Mouse (Mus musculus) testis, adult 2 months (tissue): ENCODE measurements at regions not wholly inside any gene's neighbourhood (a gene's known extent, or its start where the extent isn't known, plus 50 kb on each side); places are given as distances from the start of the nearest gene placed in this dataset.

Source experiments
- H3K27ac ChIP-seq: fragments of 200-500 bp; 2 replicates; pipeline ENCODE4 v1.5.1; 2012; ENCODE audit warnings: low read depth, low read length; ENCODE audit not compliant: control insufficient read depth, insufficient read depth
- H3K27me3 ChIP-seq: fragments of 200-500 bp; 2 replicates; pipeline ENCODE4 v1.6.1; 2012; ENCODE audit warnings: mild to moderate bottlenecking, low read length, moderate library complexity; ENCODE audit not compliant: control insufficient read depth, insufficient read depth
- H3K36me3 ChIP-seq: fragments of 200-500 bp; 2 replicates; pipeline ENCODE4 v1.6.1; 2012; ENCODE audit warnings: mild to moderate bottlenecking, low read length; ENCODE audit not compliant: control insufficient read depth, insufficient read depth
- H3K4me1 ChIP-seq: fragments of 200-500 bp; 2 replicates; pipeline ENCODE4 v1.6.1; 2012; ENCODE audit warnings: low read length; ENCODE audit not compliant: control insufficient read depth, insufficient read depth
- H3K4me3 ChIP-seq: fragments of 200-500 bp; 2 replicates; pipeline ENCODE4 v1.5.1; 2012; ENCODE audit warnings: low read depth, mild to moderate bottlenecking, low read length, moderate library complexity, mixed read lengths; ENCODE audit not compliant: control insufficient read depth
- CTCF ChIP-seq: fragments of 200-500 bp; IDR thresholded peaks from 2 replicates; pipeline ENCODE4 v1.5.1; 2012; ENCODE audit warnings: low read depth, mild to moderate bottlenecking, inconsistent platforms, low read length, moderate library complexity; ENCODE audit not compliant: control insufficient read depth, insufficient read depth, insufficient replicate concordance
- POLR2A ChIP-seq: fragments of 200-500 bp; IDR thresholded peaks from 2 replicates; pipeline ENCODE4 v1.6.1; 2012; ENCODE audit warnings: low read depth, mild to moderate bottlenecking, inconsistent platforms, low read length, moderate library complexity; ENCODE audit not compliant: control insufficient read depth

DNA sequence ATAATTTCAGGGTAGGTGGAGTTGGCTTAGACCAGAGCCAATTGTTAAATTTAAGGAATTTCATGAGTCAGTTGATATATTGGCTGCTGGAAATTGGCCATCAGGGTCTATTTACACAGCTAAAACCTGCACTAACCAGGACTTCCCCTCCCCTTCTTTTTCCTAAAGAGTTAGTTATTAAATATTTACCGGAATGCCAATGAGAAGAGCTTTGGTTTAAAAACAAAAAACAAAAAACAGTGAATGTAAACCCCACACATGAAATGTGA, 294.6 kb downstream of the Epha4 start:
- Histone ChIP-seq H3K4me3 (no peak overlapping the region), H3K27me3 (no peaks in the 10 kb centered on the region), H3K36me3 (no peaks in the 10 kb centered on the region), H3K4me1 (no peaks in the 10 kb centered on the region), H3K27ac (no peak overlapping the region)
- TF ChIP-seq CTCF = no peak
- TF ChIP-seq POLR2A = no peak

GRCm38 (mm10) chr1:77220783-77221182, 294.1 kb downstream of the Epha4 start:
- Histone ChIP-seq H3K4me1 (no peaks in the 10 kb centered on the region), H3K27ac (no peak overlapping the region), H3K4me3 (no peak overlapping the region), H3K36me3 (no peaks in the 10 kb centered on the region), H3K27me3 (no peaks in the 10 kb centered on the region)
- no peak for TF ChIP-seq POLR2A
- TF ChIP-seq CTCF = no peak

GRCm38 (mm10) chr1:77221900-77222299, 293.0 kb downstream of the Epha4 start:
- no peaks in the 10 kb centered on the region for H3K27me3 ChIP-seq
- TF ChIP-seq POLR2A = no peak
- TF ChIP-seq CTCF = no peak
- no peaks in the 10 kb centered on the region for H3K4me1 ChIP-seq
- no peak overlapping the region for H3K27ac ChIP-seq
- H3K36me3 ChIP-seq = no peaks in the 10 kb centered on the region
- H3K4me3 ChIP-seq = no peak overlapping the region

- Histone ChIP-seq H3K27ac (no peak overlapping the region), H3K4me3 (no peak overlapping the region), H3K27me3 (no peaks in the 10 kb centered on the region), H3K36me3 (no peaks in the 10 kb centered on the region), H3K4me1 (no peaks in the 10 kb centered on the region)
- no peak for TF ChIP-seq CTCF
- TF ChIP-seq POLR2A = no peak
These were observed 288.3 kb downstream of the Epha4 start for GRCm38 (mm10) chr1:77226546-77226945.

GRCm38 (mm10) chr1:77226991-77227515, 287.8 kb downstream of the Epha4 start:
- H3K4me3 ChIP-seq = no peak overlapping the region
- no peak for TF ChIP-seq POLR2A
- TF ChIP-seq CTCF = no peak
- H3K36me3 ChIP-seq = no peaks in the 10 kb centered on the region
- no peak overlapping the region for H3K27ac ChIP-seq
- H3K27me3 ChIP-seq = no peaks in the 10 kb centered on the region
- no peaks in the 10 kb centered on the region for H3K4me1 ChIP-seq

- H3K36me3 ChIP-seq = no peaks in the 10 kb centered on the region
- no peaks in the 10 kb centered on the region for H3K4me1 ChIP-seq
- TF ChIP-seq POLR2A = no peak
- TF ChIP-seq CTCF = no peak
- H3K27ac ChIP-seq = no peak overlapping the region
- H3K27me3 ChIP-seq = no peaks in the 10 kb centered on the region
- H3K4me3 ChIP-seq = no peak overlapping the region
These were observed 287.1 kb downstream of the Epha4 start for GRCm38 (mm10) chr1:77227800-77228199.

- Histone ChIP-seq H3K4me3 (no peak overlapping the region), H3K4me1 (no peaks in the 10 kb centered on the region), H3K27ac (no peak overlapping the region), H3K36me3 (no peaks in the 10 kb centered on the region), H3K27me3 (no peaks in the 10 kb centered on the region)
- TF ChIP-seq POLR2A = no peak
- no peak for TF ChIP-seq CTCF
These were observed 285.3 kb downstream of the Epha4 start for GRCm38 (mm10) chr1:77229561-77229960.

DNA sequence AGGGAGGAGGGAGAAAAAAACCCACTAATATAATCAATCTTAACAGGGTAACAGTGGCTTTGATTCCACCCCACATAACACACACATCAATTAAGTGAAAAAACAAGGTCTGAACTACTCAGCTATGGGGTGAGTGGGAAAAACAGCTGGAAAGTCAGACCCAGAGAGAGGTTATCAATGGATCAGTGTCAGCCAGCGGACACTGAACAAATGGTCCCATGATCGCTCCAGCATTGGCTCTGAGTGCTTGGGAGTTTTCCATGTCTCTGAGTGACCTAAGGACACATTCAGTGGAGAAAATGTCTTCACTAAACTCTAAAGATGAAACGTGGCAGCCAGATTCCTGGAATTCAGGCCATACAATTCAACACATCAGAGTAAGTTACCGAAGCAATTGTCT, 281.9 kb downstream of the Epha4 start:
- H3K4me3 ChIP-seq = no peak overlapping the region
- TF ChIP-seq POLR2A (no peak), CTCF (no peak)
- no peak overlapping the region for H3K27ac ChIP-seq
- H3K4me1 ChIP-seq = no peaks in the 10 kb centered on the region
- H3K36me3 ChIP-seq = no peaks in the 10 kb centered on the region
- no peaks in the 10 kb centered on the region for H3K27me3 ChIP-seq
